Mouse (Mus musculus) forelimb bud, embryonic 11.5 days (tissue): ENCODE measurements around the gene Ccnb2.
"Not testable (repeated sequence)": the region's sequence is repeated elsewhere in the genome, so short reads cannot be mapped to it uniquely, and the experiment has no call there.

Source experiments
- DNase-seq: peaks from one replicate; pipeline ENCODE4 v3.0.0-alpha.2; 2012; ENCODE audit warnings: low read depth, low spot score

The Ccnb2 gene

GRCm38 (mm10) chr9:70421257-70422056 is at the start of gene Ccnb2:
Ccnb2 (minus strand) TSS chr9:70421547.
- peak; percentile 92 for DNase-seq

DNA sequence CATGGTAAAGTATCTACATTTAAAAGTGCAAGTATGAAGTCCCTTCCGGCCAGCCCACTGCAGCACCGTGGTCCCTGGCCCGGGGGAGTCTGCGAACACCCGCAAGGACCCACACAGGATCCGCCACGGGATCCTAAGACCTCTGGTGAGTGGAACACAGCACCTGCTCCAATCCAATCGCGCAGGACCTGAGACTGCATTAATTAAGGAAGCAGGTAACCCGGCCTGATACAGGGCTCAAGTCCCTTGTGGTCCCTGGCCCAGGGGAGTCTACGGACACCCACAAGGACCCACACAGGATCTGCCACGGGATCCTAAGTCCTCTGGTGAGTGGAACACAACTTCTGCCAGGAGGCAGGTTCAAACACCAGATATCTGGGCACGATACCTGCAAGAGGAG is 41.7 kb upstream of the Ccnb2 start:
- not testable (repeated sequence) for DNase-seq

DNA sequence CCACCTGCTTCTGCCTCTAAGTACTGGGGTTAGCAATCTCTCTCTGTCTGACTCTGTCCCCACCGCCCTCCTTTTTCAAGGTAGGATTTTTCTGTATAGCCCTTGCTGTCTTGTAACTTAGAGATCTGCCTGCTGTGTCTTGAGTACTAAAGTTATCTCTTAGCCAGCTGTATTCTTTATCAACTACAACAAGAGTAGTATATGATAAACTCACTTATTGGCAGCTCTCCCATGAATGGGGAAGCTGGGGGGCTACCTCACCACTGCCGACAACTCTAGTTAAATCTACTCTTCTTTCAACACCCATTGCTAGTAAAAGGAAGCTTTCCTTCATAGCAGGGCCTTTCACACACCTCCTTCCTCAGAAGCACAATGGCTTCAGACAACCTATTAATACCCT is 31.0 kb upstream of the Ccnb2 start:
- no peak for DNase-seq

DNA sequence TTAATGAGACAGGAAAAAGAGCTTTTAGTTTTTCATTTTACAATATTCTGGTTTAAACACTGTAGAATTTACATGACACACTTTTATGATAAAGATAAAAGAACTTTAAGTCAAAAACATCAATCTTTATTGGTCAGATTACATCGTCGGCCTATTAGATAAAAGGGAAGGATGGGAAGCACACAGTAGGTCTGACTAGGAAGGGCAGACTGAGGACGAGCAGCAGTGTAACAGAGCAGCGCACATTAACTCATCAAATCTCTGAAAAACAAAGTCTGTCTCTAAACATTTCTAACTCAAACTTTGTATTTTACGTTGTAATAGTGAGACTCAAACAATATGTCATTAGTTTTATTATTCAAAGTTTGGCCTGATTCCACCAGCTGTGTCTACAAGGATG is 27.7 kb upstream of the Ccnb2 start:
- no peak for DNase-seq

- no peak for DNase-seq
These were observed 18.6 kb upstream of the Ccnb2 start for GRCm38 (mm10) chr9:70439959-70440358.

DNA sequence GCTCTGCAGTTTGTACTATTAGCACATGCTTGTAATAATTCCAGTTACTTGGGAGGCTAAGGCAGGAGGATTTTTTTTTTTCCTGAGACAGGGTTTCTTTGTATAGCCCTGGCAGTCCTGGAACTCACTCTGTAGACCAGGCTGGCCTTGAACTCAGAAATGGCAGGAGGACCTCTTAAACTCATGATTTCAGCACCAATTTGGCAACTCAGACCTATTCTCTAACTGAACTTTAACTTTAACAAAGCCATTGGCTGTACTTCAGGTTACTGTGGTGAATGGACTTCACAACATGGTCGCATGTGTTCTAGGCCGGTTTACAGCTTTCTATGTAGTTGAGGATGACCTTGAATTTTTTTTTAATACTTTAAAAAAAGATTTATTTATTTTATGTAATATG is 1.3 kb upstream of the Ccnb2 start:
- DNase-seq, result no peak

DNA sequence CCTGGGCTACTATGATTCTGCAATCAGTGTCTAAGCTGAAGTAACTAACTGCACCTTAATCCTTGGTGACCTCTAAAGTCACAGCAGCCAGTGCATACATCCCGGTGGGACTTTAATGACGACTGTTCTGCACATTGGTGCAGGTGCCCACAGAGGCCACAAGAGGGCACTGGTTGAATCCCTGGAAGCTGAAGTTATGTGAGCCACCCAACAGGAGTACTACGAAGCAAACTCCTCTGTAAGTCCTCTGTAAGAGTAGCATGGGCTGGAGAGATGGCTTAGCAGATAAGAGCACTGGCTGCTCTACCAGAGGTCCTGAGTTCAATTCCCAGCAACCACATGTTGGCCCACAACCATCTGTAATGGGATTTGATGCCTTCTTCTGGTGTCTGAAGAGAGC is 4.9 kb downstream of the Ccnb2 start:
- no peak for DNase-seq

DNA sequence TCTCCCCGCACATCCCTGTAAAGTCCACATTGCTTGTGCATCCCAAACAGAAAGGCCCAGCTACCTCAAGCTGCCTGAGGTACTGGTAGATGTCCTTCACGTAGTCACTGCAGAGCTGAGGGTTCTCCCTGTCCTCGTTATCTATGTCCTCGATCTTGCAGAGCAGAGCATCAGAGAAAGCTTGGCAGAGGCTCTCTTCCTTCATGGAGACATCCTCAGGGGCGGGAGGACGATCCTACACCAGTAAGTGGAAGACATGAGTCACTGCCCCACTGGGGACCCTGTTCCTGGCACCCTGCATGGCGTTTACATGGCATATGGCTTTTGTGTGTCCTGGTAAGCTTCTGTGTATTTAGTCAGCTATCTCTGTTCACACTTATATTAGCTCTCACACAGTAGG is 8.3 kb downstream of the Ccnb2 start:
- no peak for DNase-seq

DNA sequence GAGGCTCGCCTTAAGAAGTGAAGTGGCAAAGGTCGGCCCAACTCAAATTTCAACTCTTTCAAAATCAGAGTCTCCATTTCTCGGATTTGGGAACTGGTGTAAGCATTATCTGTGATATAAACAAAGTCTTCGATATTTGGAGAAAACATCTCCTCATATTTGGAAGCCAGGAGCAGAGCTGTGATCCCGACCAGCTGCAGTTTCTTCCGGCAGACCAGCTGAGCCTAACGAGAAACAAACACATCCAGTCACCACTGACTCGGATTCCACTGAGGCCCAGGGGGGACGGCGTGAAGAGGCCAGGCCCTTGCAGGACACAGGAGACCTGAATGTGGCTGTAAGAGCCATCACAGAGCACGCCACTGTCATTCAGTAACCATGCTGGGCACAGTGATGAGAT is 10.7 kb downstream of the Ccnb2 start:
- DNase-seq, result no peak

GRCm38 (mm10) chr9:70409743-70410142 is 11.6 kb downstream of the Ccnb2 start:
- DNase-seq, result no peak

GRCm38 (mm10) chr9:70408791-70409190 is 12.6 kb downstream of the Ccnb2 start:
- DNase-seq, result no peak

GRCm38 (mm10) chr9:70406596-70406995 is 14.8 kb downstream of the Ccnb2 start:
- no peak for DNase-seq

DNA sequence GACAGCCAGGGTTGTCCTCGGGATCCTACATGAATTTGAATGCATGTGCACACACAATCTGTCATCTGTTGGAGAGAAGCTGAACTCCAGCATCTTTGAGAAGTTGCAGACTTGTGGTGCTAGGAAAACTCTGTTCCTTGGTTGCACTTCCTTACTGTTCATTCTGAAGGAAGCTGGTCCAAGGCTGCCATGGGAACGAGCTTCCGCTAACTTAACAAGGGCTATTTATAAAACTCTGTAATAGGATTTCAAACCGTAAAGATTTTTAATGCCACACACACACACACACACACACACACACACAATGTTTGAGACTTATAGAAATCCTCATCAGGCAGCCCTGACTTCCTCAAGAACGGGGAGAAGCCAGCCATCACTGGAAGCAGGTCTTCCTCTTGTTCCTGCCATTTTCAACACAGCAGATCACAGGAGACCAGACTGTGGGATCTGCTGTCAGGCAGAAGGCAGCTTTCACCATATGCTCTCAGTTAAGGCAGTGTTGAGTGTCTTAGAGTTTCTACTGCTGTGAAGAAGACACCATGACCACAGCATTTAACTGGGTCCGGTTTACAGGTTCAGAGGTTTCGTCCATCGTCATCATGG is 19.3 kb downstream of the Ccnb2 start:
- DNase-seq, result no peak

- no peak for DNase-seq
These were observed 25.3 kb downstream of the Ccnb2 start for GRCm38 (mm10) chr9:70396083-70396482.

DNA sequence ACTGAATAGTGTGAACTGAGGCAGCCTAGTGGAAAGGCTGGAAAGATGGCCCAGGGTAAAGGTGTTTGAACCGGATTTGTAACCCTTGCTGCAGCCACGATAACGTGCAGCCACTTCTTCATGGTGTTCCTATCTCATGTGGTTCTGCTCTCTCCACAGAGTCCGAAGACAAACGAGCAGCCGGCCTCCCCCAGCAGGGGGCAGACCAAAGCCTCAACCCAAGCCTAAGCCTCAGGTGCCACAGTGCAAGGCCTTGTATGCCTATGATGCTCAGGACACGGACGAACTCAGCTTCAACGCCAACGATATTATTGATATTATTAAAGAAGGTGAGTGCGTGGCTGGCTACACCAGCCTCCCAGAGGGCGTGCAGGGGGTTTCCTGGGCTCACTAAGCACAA is 25.7 kb downstream of the Ccnb2 start:
- DNase-seq, result no peak

DNA sequence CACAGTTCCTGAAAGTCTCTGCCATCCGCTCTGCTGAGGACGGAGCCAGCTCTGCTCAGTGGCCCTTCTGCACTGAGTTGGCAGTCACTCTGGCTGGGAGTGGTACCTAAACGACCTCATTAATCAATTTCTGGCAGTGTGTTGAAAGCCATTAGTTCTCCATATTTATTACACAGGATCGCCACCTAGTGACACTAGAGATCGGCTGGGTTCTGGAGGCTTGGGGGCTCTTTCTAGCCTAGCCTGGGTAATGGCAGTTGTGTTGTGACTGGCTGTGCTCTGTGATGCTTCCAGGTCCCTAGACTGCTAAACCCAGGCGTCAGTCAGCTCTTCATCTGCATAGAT is 28.8 kb downstream of the Ccnb2 start:
- DNase-seq, result peak; percentile 76

DNA sequence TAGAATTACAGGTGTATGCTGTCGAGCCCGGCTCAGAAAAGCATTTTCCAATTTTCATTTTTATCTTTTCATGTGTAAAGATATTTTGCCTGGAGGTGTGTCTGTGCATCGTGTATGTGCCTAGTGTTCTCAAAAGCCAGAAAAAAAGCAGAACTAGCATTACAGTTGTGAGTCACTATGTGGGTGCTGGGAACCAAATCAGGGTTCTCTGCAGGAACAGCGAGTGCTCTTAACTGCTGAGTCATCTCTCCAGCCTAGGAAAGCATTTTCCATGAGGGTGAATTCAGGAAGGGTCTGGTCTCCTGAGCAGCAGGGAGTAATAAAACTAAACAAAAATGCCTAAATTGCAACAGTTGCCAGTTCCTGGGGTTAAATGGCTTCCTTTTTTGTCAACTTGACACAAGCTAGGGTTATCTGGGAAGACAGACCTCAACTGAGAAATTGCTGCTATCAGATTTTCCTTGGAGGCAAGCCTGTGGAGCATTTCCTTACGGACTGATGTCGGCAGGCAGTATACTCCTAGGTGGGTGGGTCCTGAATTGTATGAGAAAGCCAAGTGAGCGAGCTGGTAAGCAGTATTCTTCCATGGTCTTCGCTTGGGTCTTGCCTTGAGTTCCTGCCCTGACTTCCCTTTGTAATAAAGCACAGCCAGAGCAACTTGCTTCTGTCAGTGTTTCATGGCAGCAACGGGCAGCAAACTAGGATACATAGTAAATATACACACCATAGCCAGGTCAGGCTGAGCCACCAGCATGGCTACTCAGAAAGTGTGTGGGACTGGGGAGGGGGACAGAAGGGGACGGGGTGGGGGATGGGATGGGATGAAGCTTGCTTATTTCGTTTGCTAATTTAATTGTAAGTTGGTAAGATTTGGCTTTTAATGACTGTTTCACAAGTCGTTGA is 29.4 kb downstream of the Ccnb2 start:
- no peak for DNase-seq

- no peak for DNase-seq
These were observed 30.3 kb downstream of the Ccnb2 start for GRCm38 (mm10) chr9:70391042-70391441.

DNA sequence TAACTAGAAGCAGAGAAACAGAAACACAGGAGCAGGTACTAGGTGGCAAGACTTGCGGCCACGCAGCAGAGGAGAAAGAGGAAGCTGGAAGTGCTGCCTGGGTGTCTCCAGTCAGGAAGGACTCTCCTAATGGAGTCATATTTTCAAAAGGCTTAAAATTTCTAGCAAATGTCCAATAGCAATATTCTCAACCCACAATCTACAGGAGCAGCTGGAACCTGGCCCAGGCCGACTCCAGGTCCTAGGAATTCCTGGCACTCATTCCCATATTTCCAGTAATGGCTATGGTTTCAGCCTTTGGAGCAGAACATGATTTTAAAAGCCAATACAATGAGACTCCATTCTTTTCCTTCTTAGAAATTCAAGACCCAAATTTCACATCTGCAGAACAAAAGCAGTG is 31.8 kb downstream of the Ccnb2 start:
- DNase-seq, result no peak

DNA sequence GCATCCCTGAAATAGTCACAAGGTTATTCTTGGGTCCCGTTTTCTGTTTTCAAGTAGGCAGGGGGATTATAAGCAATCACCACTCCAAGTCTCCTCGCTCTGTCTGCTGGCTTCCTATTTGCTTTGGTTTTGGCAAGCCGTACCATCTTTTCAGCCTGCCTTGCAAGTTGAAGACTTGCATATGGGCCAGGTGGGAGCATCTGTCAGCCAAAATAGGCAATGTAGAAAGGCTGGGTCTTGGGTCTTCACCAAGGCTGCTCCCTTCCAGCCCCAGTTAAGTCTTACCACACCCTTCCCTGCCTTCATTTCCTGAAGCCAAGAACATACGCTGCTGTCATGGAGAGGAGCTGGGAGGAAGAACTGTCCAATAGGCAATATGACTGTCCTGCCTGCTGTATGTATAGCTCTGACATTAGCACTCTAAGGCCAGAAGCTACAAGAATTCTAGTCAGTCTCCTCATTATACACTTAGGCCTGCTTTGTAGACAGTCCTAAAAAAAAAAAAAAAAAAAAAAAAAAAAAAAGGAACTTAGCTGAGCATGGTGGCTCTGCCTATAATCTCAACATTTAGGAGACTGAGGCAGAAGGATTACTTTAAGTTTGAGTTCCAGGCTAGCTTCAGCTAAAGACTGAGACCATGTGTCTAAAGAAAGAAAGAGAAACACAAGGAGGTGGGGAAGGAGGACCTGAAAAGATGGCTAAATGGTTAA is 33.8 kb downstream of the Ccnb2 start:
- DNase-seq, result no peak

DNA sequence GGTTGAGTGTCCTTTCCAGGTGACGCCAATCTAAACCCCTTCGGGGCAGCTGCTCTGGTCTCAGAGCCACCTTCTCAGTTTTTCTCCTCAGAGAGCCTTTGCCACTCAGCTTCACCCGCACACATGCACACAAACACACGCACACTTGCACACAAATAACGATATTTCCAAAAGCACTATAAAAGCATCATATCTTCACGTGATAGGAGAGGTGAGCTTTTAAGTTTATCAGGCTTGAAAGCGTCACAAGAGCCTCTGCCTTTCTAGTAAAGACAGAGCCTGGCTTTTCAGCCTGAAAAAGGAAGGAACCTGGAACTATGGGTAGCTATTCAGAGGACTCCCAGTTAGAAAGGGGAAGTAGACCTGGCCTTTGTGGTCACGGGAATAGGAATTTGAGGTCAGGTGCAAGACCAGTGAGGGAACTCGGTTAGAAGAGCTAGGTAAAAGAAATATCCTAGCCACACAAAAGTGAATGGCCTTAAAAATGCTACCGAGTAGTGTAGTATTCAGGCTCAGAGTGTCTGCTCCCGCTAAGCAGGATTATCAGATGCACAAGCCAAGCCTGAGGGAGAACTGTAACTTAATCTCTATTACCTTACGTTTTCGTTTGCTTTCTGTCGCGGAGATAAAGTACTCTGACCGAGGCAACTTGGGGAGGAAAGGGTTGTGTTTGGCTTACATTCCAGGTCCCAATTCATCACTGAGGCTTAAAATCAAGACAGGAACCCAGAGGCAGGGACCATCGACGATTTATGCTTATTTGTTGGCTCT is 36.2 kb downstream of the Ccnb2 start:
- no peak for DNase-seq
